Mouse (Mus musculus) cerebellum, adult 2 months (tissue): ENCODE data around the gene Znrf3. TPM values are rescaled to one million over a fixed set of nuclear protein-coding genes. Genes with fewer than 3 reads are reported as not detected.

Experiments
- DNase-seq, 2 experiments: peaks; one replicate each; pipeline ENCODE4 v3.0.0; 2021
- H3K27ac ChIP-seq: fragments of 200-500 bp; 2 replicates; pipeline ENCODE4 v1.5.1; 2012; ENCODE audit warnings: low read length, control low read depth, inconsistent platforms; ENCODE audit not compliant: insufficient read depth
- H3K27me3 ChIP-seq: fragments of 200-500 bp; 2 replicates; pipeline ENCODE4 v1.6.1; 2012; ENCODE audit warnings: inconsistent platforms, mild to moderate bottlenecking, low read length, moderate library complexity; ENCODE audit not compliant: control insufficient read depth, insufficient read depth
- H3K4me1 ChIP-seq: fragments of 200-500 bp; 2 replicates; pipeline ENCODE4 v1.6.1; 2011; ENCODE audit warnings: low read length; ENCODE audit not compliant: control insufficient read depth, insufficient read depth
- H3K4me3 ChIP-seq: fragments of 200-500 bp; replicated peaks from 2 replicates; pipeline ENCODE3; 2011; ENCODE audit warnings: mild to moderate bottlenecking, low read depth, low read length, control low read depth; ENCODE audit not compliant: insufficient read depth
- CTCF ChIP-seq: fragments of 200-500 bp; IDR thresholded peaks from 2 replicates; pipeline ENCODE4 v1.5.1; 2011; ENCODE audit warnings: low read depth, mild to moderate bottlenecking, control low read depth, low read length, moderate library complexity, borderline replicate concordance; ENCODE audit not compliant: insufficient read depth
- POLR2A ChIP-seq: fragments of 200-500 bp; IDR thresholded peaks from 2 replicates; pipeline ENCODE4 v1.6.1; 2011; ENCODE audit warnings: low read length, control low read depth, borderline replicate concordance; ENCODE audit not compliant: insufficient read depth
- WGBS: fragments of 180-500 bp; shearing (Covaris S2); methylation state at CpG from one replicate; pipeline ENCODE4 v1.1.7; 2018; 5-methylcytosine and 5-hydroxymethylcytosine counted together
- polyA plus RNA-seq: library from polyadenylated mRNA; depleted of rRNA; stranded (reverse); fragments of >200 nt; gene quantifications from 2 replicates; pipeline ENCODE4 v1.2.3, GENCODE M21; 2012

Znrf3 gene
- polyA plus RNA-seq, 1 experiment, result 5.4 TPM

DNA sequence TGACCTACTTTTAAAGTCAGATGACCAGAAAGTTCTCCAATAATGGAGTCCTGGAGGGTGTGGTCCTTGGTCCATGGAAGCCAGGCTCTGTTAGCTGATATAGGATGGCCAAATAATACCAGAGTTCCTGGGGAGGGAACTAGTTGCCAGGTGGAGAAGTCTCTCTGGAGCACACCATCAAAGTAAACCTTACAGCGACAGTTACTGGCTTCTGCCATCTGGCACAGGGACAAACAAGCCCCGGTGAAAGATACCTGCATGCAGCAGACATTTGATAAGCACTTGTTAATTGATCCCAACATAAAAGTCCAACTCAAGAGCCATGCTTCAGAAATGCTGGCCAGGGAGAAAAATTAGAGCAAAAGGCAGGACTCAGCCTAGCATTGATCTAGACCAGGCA is 190.6 kb downstream of the Znrf3 start:
- Histone ChIP-seq H3K4me3 (no peak overlapping the region), H3K27me3 (no peaks in the 10 kb centered on the region), H3K27ac (no peak overlapping the region), H3K4me1 (no peaks in the 10 kb centered on the region)
- 63% methylated on average over 2 of the region's 2 CpGs for WGBS
- DNase-seq, result no peak
- TF ChIP-seq CTCF, result no peak
- TF ChIP-seq POLR2A, result no peak

- Histone ChIP-seq H3K27me3 (no peaks in the 10 kb centered on the region), H3K4me3 (no peak overlapping the region), H3K27ac (no peak overlapping the region), H3K4me1 (no peaks in the 10 kb centered on the region)
- TF ChIP-seq POLR2A (no peak), CTCF (no peak)
- DNase-seq, result no peak
- WGBS, result 38% methylated on average over 3 of the region's 3 CpGs
Measured at GRCm38 (mm10) chr11:5253528-5253927, 191.1 kb downstream of the Znrf3 start.

DNA sequence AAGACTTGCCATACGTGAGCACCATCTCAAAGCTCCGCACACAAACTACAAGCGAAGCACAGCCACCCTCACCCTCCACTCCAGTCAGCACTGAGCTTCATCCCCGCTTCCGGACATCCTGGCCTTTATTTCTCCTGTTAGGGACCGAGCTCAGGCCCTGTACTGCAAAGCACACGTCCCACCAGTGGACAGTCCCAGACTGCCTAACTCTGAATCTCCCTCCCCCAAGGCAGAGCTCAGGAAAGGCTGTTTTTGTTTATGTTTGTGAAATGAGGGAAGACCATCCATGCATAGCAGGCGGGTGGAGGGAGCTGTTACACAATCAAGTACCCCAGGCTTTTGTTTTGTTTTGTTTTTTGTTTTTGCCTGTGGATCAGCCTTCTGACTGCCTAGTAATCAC is 191.9 kb downstream of the Znrf3 start:
- no peak overlapping the region for H3K4me3 ChIP-seq
- no peak for TF ChIP-seq CTCF
- no peak for TF ChIP-seq POLR2A
- H3K4me1 ChIP-seq, result no peaks in the 10 kb centered on the region
- H3K27ac ChIP-seq, result no peak overlapping the region
- no peak for DNase-seq
- WGBS, result 90% methylated on average over 8 of the region's 8 CpGs
- no peaks in the 10 kb centered on the region for H3K27me3 ChIP-seq

- no peaks in the 10 kb centered on the region for H3K27me3 ChIP-seq
- H3K27ac ChIP-seq, result no peak overlapping the region
- no peak overlapping the region for H3K4me3 ChIP-seq
- H3K4me1 ChIP-seq, result no peaks in the 10 kb centered on the region
- TF ChIP-seq POLR2A (no peak), CTCF (no peak)
- no peak for DNase-seq
- WGBS, result 74% methylated on average over 6 of the region's 6 CpGs
Measured at GRCm38 (mm10) chr11:5251112-5251511, 193.5 kb downstream of the Znrf3 start.

GRCm38 (mm10) chr11:5248200-5248599 is 196.4 kb downstream of the Znrf3 start:
- H3K27ac ChIP-seq, result no peak overlapping the region
- no peaks in the 10 kb centered on the region for H3K27me3 ChIP-seq
- no peaks in the 10 kb centered on the region for H3K4me1 ChIP-seq
- no peak for DNase-seq
- no peak for TF ChIP-seq POLR2A
- no peak for TF ChIP-seq CTCF
- WGBS, result 52% methylated on average over 2 of the region's 2 CpGs
- H3K4me3 ChIP-seq, result no peak overlapping the region

DNA sequence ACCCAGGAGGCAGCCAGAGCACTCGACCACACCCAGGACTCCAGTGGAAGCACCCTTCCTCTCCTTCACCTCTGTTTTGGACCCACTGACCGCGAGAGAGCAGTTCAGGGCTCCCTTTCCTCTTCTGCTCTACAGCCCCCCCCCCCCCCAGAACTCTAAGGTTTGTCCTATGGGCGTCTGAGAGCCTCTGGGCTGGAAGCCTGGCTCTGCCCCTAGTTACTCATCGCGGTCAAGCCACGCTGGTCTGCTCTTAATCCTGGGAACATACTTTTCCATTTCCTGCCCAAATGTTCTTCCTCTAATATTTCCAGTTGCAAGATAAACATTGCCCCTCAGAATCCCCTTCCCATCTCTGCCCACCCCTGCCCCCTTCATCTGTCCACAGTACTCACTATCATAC is 199.2 kb downstream of the Znrf3 start:
- Histone ChIP-seq H3K27me3 (no peaks in the 10 kb centered on the region), H3K4me3 (no peak overlapping the region), H3K4me1 (no peaks in the 10 kb centered on the region), H3K27ac (no peak overlapping the region)
- 93% methylated on average over 7 of the region's 7 CpGs for WGBS
- no peak for DNase-seq
- no peak for TF ChIP-seq POLR2A
- no peak for TF ChIP-seq CTCF

GRCm38 (mm10) chr11:5244749-5245130 is 199.9 kb downstream of the Znrf3 start:
- no peak overlapping the region for H3K27ac ChIP-seq
- H3K4me3 ChIP-seq, result no peak overlapping the region
- H3K27me3 ChIP-seq, result no peaks in the 10 kb centered on the region
- no peaks in the 10 kb centered on the region for H3K4me1 ChIP-seq
- no peak for TF ChIP-seq CTCF
- TF ChIP-seq POLR2A, result no peak
- WGBS, result 42% methylated on average over 8 of the region's 8 CpGs
- no peak for DNase-seq

DNA sequence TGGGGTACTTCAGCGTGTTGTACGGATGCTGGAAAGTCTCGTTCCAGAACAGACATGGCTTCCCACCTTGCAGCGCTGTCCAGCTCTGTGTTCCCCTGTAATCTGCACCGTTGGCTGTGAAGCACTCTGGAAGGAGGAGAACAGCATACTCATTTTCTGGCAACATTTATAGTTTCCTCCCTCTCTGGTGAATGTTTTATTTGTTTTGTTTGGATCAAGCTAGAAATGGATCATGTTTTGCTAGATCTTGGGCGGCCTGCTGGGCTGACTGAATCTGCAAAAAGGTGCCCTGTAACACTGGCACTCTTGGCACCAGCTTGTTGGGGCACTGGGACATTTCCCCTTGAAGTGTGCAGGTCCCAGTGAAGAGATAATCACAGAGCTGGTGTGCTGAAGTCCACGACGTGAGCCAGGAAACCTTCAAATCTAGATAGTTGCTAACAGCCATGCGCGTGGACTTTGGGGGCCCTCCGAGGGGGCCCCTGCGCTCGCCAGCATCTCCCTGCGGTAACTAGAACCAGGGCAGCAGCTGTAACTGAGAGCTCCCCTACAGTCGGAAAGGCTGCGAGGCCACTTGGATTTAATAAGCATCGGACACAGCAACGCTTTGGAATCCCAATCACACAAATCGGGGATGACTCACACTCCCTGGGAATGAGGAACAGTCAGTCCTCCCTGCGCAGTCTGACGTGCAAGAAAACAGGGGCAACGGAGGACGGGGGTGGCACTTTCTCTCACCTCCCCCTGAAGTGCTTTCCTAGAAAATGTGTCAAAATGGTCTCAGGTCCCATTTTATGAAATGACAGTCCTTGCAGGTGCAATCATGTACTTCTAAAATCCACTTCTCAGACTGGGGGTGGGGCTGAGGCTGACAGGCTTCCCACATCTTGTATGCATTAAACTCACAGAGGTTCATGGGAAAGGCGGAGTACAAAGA is 200.6 kb downstream of the Znrf3 start:
- 46% methylated on average over 24 of the region's 24 CpGs for WGBS
- no peak overlapping the region for H3K27ac ChIP-seq
- no peak overlapping the region for H3K4me3 ChIP-seq
- H3K27me3 ChIP-seq, result no peaks in the 10 kb centered on the region
- DNase-seq, result peak in 1 of 2 experiments; percentile 14
- TF ChIP-seq POLR2A (no peak), CTCF (no peak)
- no peaks in the 10 kb centered on the region for H3K4me1 ChIP-seq
